Mouse (Mus musculus): ENCODE data around the gene Tmed3. TPM values are rescaled to one million over a fixed set of nuclear protein-coding genes. Genes with fewer than 3 reads are reported as not detected.

The Tmed3 gene
- total RNA-seq, 2 experiments from 2014 or later = 25.9 to 26.8 TPM

DNA sequence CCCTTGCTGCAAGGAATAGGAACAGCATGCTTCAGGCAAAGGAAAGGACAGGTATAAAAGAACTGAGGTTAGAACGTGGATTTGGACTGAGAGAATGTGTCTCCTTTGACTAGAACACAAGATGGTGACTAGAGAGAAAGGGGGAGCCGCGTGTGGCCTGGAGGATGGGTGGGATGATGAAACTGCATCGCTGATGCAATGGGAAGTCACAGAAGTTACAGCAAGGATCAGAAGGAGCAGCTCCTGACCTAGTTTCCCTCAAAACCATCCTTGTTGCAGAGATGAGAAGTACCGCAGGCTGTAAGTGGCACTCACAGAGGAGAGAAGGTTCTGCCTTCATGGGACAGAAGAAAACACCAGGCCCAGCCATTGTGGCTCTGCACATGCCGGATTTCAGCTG, 54.0 kb downstream of the Tmed3 start:
- intact Hi-C loops (cut with DNase I) = no loop called here
- DNase-seq = no peak

Other genes starting within 250 kb of the Tmed3 start
- under 1 TPM in 1 of 2 experiments, not detected in 1; 0.14 TPM for gene Minar1, start 81.9 kb downstream of the Tmed3 start, total RNA-seq (2021)
- not detected for gene Ankrd34c, start 33.4 kb upstream of the Tmed3 start, total RNA-seq (2021)
- gene Rasgrf1, start 204.8 kb upstream of the Tmed3 start, total RNA-seq (2021) = not detected

Data from heart, postnatal 14 days (tissue).